ENCODE assay signal across 8 mouse cellular contexts in genomic region chr5:134541640-134542039, GRCm38 (mm10). TPM values are rescaled to one million over a fixed set of nuclear protein-coding genes. Genes with fewer than 3 reads are reported as not detected.
DNase-seq lines count a peak whose midpoint lies in the region; ATAC-seq lines count a peak whose summit lies in the region.

No protein-coding gene starts in this region.

- peaks cover 31% of the 10 kb centered on the region for H3K4me1 ChIP-seq in intestine, embryonic 16.5 days (ENCODE audit: control insufficient read depth, insufficient read depth, low read length)
- H3K4me1 ChIP-seq in forebrain, embryonic 16.5 days (replicated peaks; ENCODE audit: control insufficient read depth, insufficient read depth, low read length) = peaks cover 31% of the 10 kb centered on the region

- DNase-seq in adrenal gland, adult (ENCODE audit: inconsistent age in 2 of 2, low spot score in 1 of 2) = peak; percentile 57 to 76
- no peak for DNase-seq in adrenal gland, postnatal 4 days (ENCODE audit: low spot score in 2 of 2)
- peak; percentile 85 for DNase-seq in gastrocnemius, adult 18-20 months (ENCODE audit: low spot score)
- peak; percentile 79 for DNase-seq in lung, postnatal 14 days
- DNase-seq in thymus, postnatal 0 days (ENCODE audit: low spot score) = no peak
- DNase-seq in thymus, postnatal 14 days = no peak

- WGBS in intestine, embryonic 16.5 days = 39% methylated on average over 7 of the region's 7 CpGs
- WGBS in forebrain, embryonic 16.5 days = 48% methylated on average over 7 of the region's 7 CpGs

- no peak overlapping the region for H3K4me3 ChIP-seq in intestine, embryonic 16.5 days (ENCODE audit: low read length)
- no peak overlapping the region for H3K4me3 ChIP-seq in forebrain, embryonic 16.5 days (replicated peaks; ENCODE audit: low read length)

- no peak overlapping the region for H3K4me2 ChIP-seq in intestine, embryonic 16.5 days (ENCODE audit: low read depth, low read length)
- H3K4me2 ChIP-seq in forebrain, embryonic 16.5 days (ENCODE audit: low read length) = no peak overlapping the region

- no peaks in the 10 kb centered on the region; the same call in 1 of the 2 replicates for H3K36me3 ChIP-seq in intestine, embryonic 16.5 days (ENCODE audit: control insufficient read depth, insufficient read depth, low read length)
- peaks cover 4% of the 10 kb centered on the region; the same call in 1 of the 2 replicates for H3K36me3 ChIP-seq in forebrain, embryonic 16.5 days (ENCODE audit: control insufficient read depth, insufficient read depth)

- H3K9ac ChIP-seq in intestine, embryonic 16.5 days (ENCODE audit: low read depth, low read length) = 0 out of 2 replicates have a peak overlapping the region, but pooled peaks have one; percentile 5
- no peak overlapping the region for H3K9ac ChIP-seq in forebrain, embryonic 16.5 days (replicated peaks; ENCODE audit: low read depth, low read length)

- H3K27me3 ChIP-seq in intestine, embryonic 16.5 days (replicated peaks; ENCODE audit: control insufficient read depth, insufficient read depth, low read length) = no peaks in the 10 kb centered on the region
- H3K27me3 ChIP-seq in forebrain, embryonic 16.5 days (replicated peaks; ENCODE audit: control insufficient read depth, insufficient read depth, low read length) = no peaks in the 10 kb centered on the region

- peak overlapping the region; percentile 64 for H3K27ac ChIP-seq in intestine, embryonic 16.5 days (ENCODE audit: low read length)
- no peak overlapping the region for H3K27ac ChIP-seq in forebrain, embryonic 16.5 days (ENCODE audit: low read length)

- ATAC-seq in intestine, embryonic 16.5 days = no peak
- ATAC-seq in forebrain, embryonic 16.5 days = no peak

- H3K9me3 ChIP-seq in intestine, embryonic 16.5 days (ENCODE audit: control insufficient read depth, low read length) = no peaks in the 10 kb centered on the region
- no peaks in the 10 kb centered on the region for H3K9me3 ChIP-seq in forebrain, embryonic 16.5 days (ENCODE audit: control insufficient read depth, low read length)

RNA-seq across cellular contexts. Expression of gene Clip2, which starts 10.6 kb away (rescaled TPM):
- total RNA-seq in adrenal gland, postnatal 4 days (2021) = 10 to 100 TPM; 24.7 to 29.6 TPM
- total RNA-seq in gastrocnemius, adult 18-20 months (2021) = 1 to 10 TPM; 1.7 to 3.0 TPM
- polyA plus RNA-seq in intestine, embryonic 16.5 days (2015; fragmentation: Nextera tagmentation; extraction: Ambion mirVana) = 3.8 and 4.3 TPM in 2 replicates
- polyA plus RNA-seq in thymus, postnatal 0 days (2015; fragmentation: Nextera tagmentation; extraction: Ambion mirVana) = 1.3 TPM in 2 replicates
- 16.2 and 16.6 TPM in 2 replicates for polyA plus RNA-seq in forebrain, embryonic 16.5 days (2015; fragmentation: Nextera tagmentation; extraction: Ambion mirVana)

RNA-seq across cellular contexts. Expression of gene Syna, which starts 18.3 kb away (rescaled TPM):
- under 1 TPM in 1 of 2 experiments, not detected in 1; 0.20 TPM for total RNA-seq in adrenal gland, postnatal 4 days (2021)
- total RNA-seq in gastrocnemius, adult 18-20 months (2021) = not detected
- polyA plus RNA-seq in intestine, embryonic 16.5 days (2015; fragmentation: Nextera tagmentation; extraction: Ambion mirVana) = not detected in 2 replicates
- polyA plus RNA-seq in thymus, postnatal 0 days (2015; fragmentation: Nextera tagmentation; extraction: Ambion mirVana) = 0.08 and 0.09 TPM in 2 replicates
- 0.41 and 0.86 TPM in 2 replicates for polyA plus RNA-seq in forebrain, embryonic 16.5 days (2015; fragmentation: Nextera tagmentation; extraction: Ambion mirVana)

RNA-seq across cellular contexts. Expression of gene Rfc2, which starts 39.5 kb away (rescaled TPM):
- total RNA-seq in adrenal gland, postnatal 4 days (2021) = 10 to 100 TPM; 81.0 to 85.3 TPM
- total RNA-seq in gastrocnemius, adult 18-20 months (2021) = 10 to 100 TPM; 17.6 to 18.9 TPM
- polyA plus RNA-seq in intestine, embryonic 16.5 days (2015; fragmentation: Nextera tagmentation; extraction: Ambion mirVana) = 204 and 233 TPM in 2 replicates
- polyA plus RNA-seq in thymus, postnatal 0 days (2015; fragmentation: Nextera tagmentation; extraction: Ambion mirVana) = 262 and 278 TPM in 2 replicates
- 212 and 215 TPM in 2 replicates for polyA plus RNA-seq in forebrain, embryonic 16.5 days (2015; fragmentation: Nextera tagmentation; extraction: Ambion mirVana)

Comparison
In these comparisons a context has a peak if more than half of its experiments do, and no peak if none do; other contexts are left out.
1. DNase-seq: peak in adrenal gland, adult (2 of 2), gastrocnemius, adult 18-20 months (single experiment) and lung, postnatal 14 days (single experiment); none in adrenal gland, postnatal 4 days (0 of 2), thymus, postnatal 0 days (single experiment) and thymus, postnatal 14 days (single experiment).